ENCODE assay signal across 12 mouse cellular contexts in genomic region chr11:75141038-75141437, GRCm38 (mm10). TPM values are rescaled to one million over a fixed set of nuclear protein-coding genes. Genes with fewer than 3 reads are reported as not detected.
DNase-seq lines count a peak whose midpoint lies in the region; ATAC-seq lines count a peak whose summit lies in the region.
"Had no signal": no experiment of that assay in that cellular context is flagged by ENCODE, and none has a peak within 500 bp of the region (broad histone marks: within the 10 kb centered on the region; RNA-seq: fewer than 3 reads in every experiment).

No protein-coding gene starts in this region.

- intact Hi-C loops in heart, postnatal 36 days (cut with DNase I), result no loop called here

- H3K27ac ChIP-seq in heart, embryonic 13.5 days (replicated peaks), result peak overlapping the region; percentile 96
- peak overlapping the region; percentile 93 for H3K27ac ChIP-seq in lung, embryonic 15.5 days
- H3K27ac ChIP-seq in intestine, embryonic 14.5 days (ENCODE audit: low read depth), result peak overlapping the region; percentile 90
- H3K27ac ChIP-seq in stomach, embryonic 15.5 days, result peak overlapping the region; percentile 90

- DNase-seq in heart, postnatal 36 days, result no peak
- no peak for DNase-seq in lung, postnatal 10 days
- DNase-seq in intestine, embryonic 14.5 days (ENCODE audit: low spot score), result no peak
- no peak for DNase-seq in cerebellum, adult 18-20 months
- DNase-seq in B cell, adult 2 months, result no peak
- DNase-seq: cerebellum, postnatal 36 days; kidney, adult 11 months; layer of hippocampus, postnatal 36 days had no signal

- H3K9ac ChIP-seq in heart, embryonic 13.5 days, result no peak overlapping the region
- no peak overlapping the region for H3K9ac ChIP-seq in lung, embryonic 15.5 days
- H3K9ac ChIP-seq in intestine, embryonic 14.5 days (ENCODE audit: low read length), result no peak overlapping the region
- no peak overlapping the region for H3K9ac ChIP-seq in stomach, embryonic 15.5 days
- H3K9ac ChIP-seq: forebrain, embryonic 12.5 days had no signal

- H3K27me3 ChIP-seq in heart, embryonic 13.5 days (replicated peaks), result no peaks in the 10 kb centered on the region
- H3K27me3 ChIP-seq in lung, embryonic 15.5 days, result no peaks in the 10 kb centered on the region
- H3K27me3 ChIP-seq in intestine, embryonic 14.5 days (replicated peaks; ENCODE audit: control insufficient read depth, insufficient read depth, low read length), result no peaks in the 10 kb centered on the region
- no peaks in the 10 kb centered on the region for H3K27me3 ChIP-seq in stomach, embryonic 15.5 days (replicated peaks)
- H3K27me3 ChIP-seq: forebrain, embryonic 12.5 days had no signal

- H3K4me1 ChIP-seq in heart, embryonic 13.5 days, result peaks cover 73% of the 10 kb centered on the region
- peaks cover 62% of the 10 kb centered on the region for H3K4me1 ChIP-seq in lung, embryonic 15.5 days
- H3K4me1 ChIP-seq in intestine, embryonic 14.5 days (replicated peaks; ENCODE audit: control insufficient read depth, insufficient read depth, low read length), result peaks cover 61% of the 10 kb centered on the region
- H3K4me1 ChIP-seq in stomach, embryonic 15.5 days, result peaks cover 53% of the 10 kb centered on the region

- H3K4me2 ChIP-seq in heart, embryonic 13.5 days, result no peak overlapping the region
- H3K4me2 ChIP-seq in lung, embryonic 15.5 days, result no peak overlapping the region
- H3K4me2 ChIP-seq in intestine, embryonic 14.5 days (ENCODE audit: low read length), result no peak overlapping the region
- no peak overlapping the region for H3K4me2 ChIP-seq in stomach, embryonic 15.5 days
- H3K4me2 ChIP-seq: forebrain, embryonic 12.5 days had no signal

- peaks cover 35% of the 10 kb centered on the region for H3K36me3 ChIP-seq in heart, embryonic 13.5 days
- peaks cover 23% of the 10 kb centered on the region for H3K36me3 ChIP-seq in lung, embryonic 15.5 days
- H3K36me3 ChIP-seq in intestine, embryonic 14.5 days (ENCODE audit: control insufficient read depth, insufficient read depth, low read length), result peaks cover 20% of the 10 kb centered on the region
- peaks cover 10% of the 10 kb centered on the region; the same call in 1 of the 2 replicates for H3K36me3 ChIP-seq in stomach, embryonic 15.5 days

- ATAC-seq in heart, embryonic 13.5 days (ENCODE audit: extremely low read depth, insufficient number of reproducible peaks, low FRiP score, low TSS enrichment), result no peak
- no peak for ATAC-seq in lung, embryonic 15.5 days (ENCODE audit: borderline replicate concordance, extremely low read depth, low FRiP score, low TSS enrichment)
- ATAC-seq in intestine, embryonic 14.5 days (replicated peaks; ENCODE audit: low FRiP score, low TSS enrichment, low read depth), result no peak
- ATAC-seq in stomach, embryonic 15.5 days (ENCODE audit: insufficient read depth, low FRiP score, low read depth), result no peak

- no peaks in the 10 kb centered on the region for H3K9me3 ChIP-seq in heart, embryonic 13.5 days
- no peaks in the 10 kb centered on the region for H3K9me3 ChIP-seq in lung, embryonic 15.5 days
- H3K9me3 ChIP-seq in intestine, embryonic 14.5 days (ENCODE audit: control insufficient read depth, low read length), result no peaks in the 10 kb centered on the region
- H3K9me3 ChIP-seq in stomach, embryonic 15.5 days, result no peaks in the 10 kb centered on the region
- H3K9me3 ChIP-seq: forebrain, embryonic 12.5 days had no signal

- no peak overlapping the region for H3K4me3 ChIP-seq in heart, embryonic 13.5 days
- no peak overlapping the region for H3K4me3 ChIP-seq in lung, embryonic 15.5 days
- no peak overlapping the region for H3K4me3 ChIP-seq in intestine, embryonic 14.5 days (ENCODE audit: low read depth, low read length)
- no peak overlapping the region for H3K4me3 ChIP-seq in stomach, embryonic 15.5 days (replicated peaks)
- H3K4me3 ChIP-seq: forebrain, embryonic 12.5 days had no signal

- WGBS in heart, embryonic 13.5 days, result 71% methylated on average over 3 of the region's 3 CpGs
- 57% methylated on average over 3 of the region's 3 CpGs for WGBS in lung, embryonic 15.5 days
- 42% methylated on average over 3 of the region's 3 CpGs for WGBS in intestine, embryonic 14.5 days
- 48% methylated on average over 3 of the region's 3 CpGs for WGBS in stomach, embryonic 15.5 days

RNA-seq across cellular contexts. Expression of gene Hic1, which starts 28.3 kb away (rescaled TPM):
- polyA plus RNA-seq in heart, embryonic 13.5 days (2015; fragmentation: Nextera tagmentation; extraction: Ambion mirVana), result 9.4 and 9.5 TPM in 2 replicates
- total RNA-seq in heart, postnatal 36 days (2021), result 10 to 100 TPM; 14.8 to 22.8 TPM
- polyA plus RNA-seq in lung, embryonic 15.5 days (2015; fragmentation: Nextera tagmentation; extraction: Ambion mirVana), result 20.1 and 21.7 TPM in 2 replicates
- 13.0 and 14.5 TPM in 2 replicates for polyA plus RNA-seq in intestine, embryonic 14.5 days (2014; fragmentation: Nextera tagmentation; extraction: Ambion mirVana)
- polyA plus RNA-seq in stomach, embryonic 15.5 days (2015; fragmentation: Nextera tagmentation; extraction: Ambion mirVana), result 25.3 and 28.0 TPM in 2 replicates

RNA-seq across cellular contexts. Expression of gene Ovca2, which starts 37.6 kb away (rescaled TPM):
- polyA plus RNA-seq in heart, embryonic 13.5 days (2015; fragmentation: Nextera tagmentation; extraction: Ambion mirVana), result 15.2 and 16.4 TPM in 2 replicates
- 1 to 10 TPM; 5.3 to 7.2 TPM for total RNA-seq in heart, postnatal 36 days (2021)
- polyA plus RNA-seq in lung, embryonic 15.5 days (2015; fragmentation: Nextera tagmentation; extraction: Ambion mirVana), result 25.5 and 26.2 TPM in 2 replicates
- polyA plus RNA-seq in intestine, embryonic 14.5 days (2014; fragmentation: Nextera tagmentation; extraction: Ambion mirVana), result 29.9 and 32.2 TPM in 2 replicates
- 21.0 and 22.2 TPM in 2 replicates for polyA plus RNA-seq in stomach, embryonic 15.5 days (2015; fragmentation: Nextera tagmentation; extraction: Ambion mirVana)

RNA-seq across cellular contexts. Expression of gene Dph1, which starts 50.0 kb away (rescaled TPM):
- 19.3 and 21.3 TPM in 2 replicates for polyA plus RNA-seq in heart, embryonic 13.5 days (2015; fragmentation: Nextera tagmentation; extraction: Ambion mirVana)
- 1 to 10 TPM; 9.0 to 9.7 TPM for total RNA-seq in heart, postnatal 36 days (2021)
- 20.4 and 21.0 TPM in 2 replicates for polyA plus RNA-seq in lung, embryonic 15.5 days (2015; fragmentation: Nextera tagmentation; extraction: Ambion mirVana)
- polyA plus RNA-seq in intestine, embryonic 14.5 days (2014; fragmentation: Nextera tagmentation; extraction: Ambion mirVana), result 27.9 and 31.5 TPM in 2 replicates
- 18.4 and 21.3 TPM in 2 replicates for polyA plus RNA-seq in stomach, embryonic 15.5 days (2015; fragmentation: Nextera tagmentation; extraction: Ambion mirVana)

RNA-seq across cellular contexts. Expression of gene Rtn4rl1, which starts 52.5 kb away (rescaled TPM):
- 10.2 and 12.4 TPM in 2 replicates for polyA plus RNA-seq in heart, embryonic 13.5 days (2015; fragmentation: Nextera tagmentation; extraction: Ambion mirVana)
- 10 to 100 TPM in 1 of 2 experiments, 1 to 10 TPM in 1; 6.0 to 10.0 TPM for total RNA-seq in heart, postnatal 36 days (2021)
- 1.8 and 3.3 TPM in 2 replicates for polyA plus RNA-seq in lung, embryonic 15.5 days (2015; fragmentation: Nextera tagmentation; extraction: Ambion mirVana)
- 1.6 and 2.0 TPM in 2 replicates for polyA plus RNA-seq in intestine, embryonic 14.5 days (2014; fragmentation: Nextera tagmentation; extraction: Ambion mirVana)
- 2.2 and 2.3 TPM in 2 replicates for polyA plus RNA-seq in stomach, embryonic 15.5 days (2015; fragmentation: Nextera tagmentation; extraction: Ambion mirVana)
